Comparison of ENCODE assay signal across 9 mouse cellular contexts in genomic region chrX:51679601-51680427, GRCm38 (mm10). TPM values are rescaled to one million over a fixed set of nuclear protein-coding genes. Genes with fewer than 3 reads are reported as not detected.
A peak's percentile ranks its signal among the peaks of the same experiment; 100 is the strongest.
DNase-seq lines count a peak whose midpoint lies in the region; ATAC-seq and TF ChIP-seq lines count a peak whose summit lies in the region.
"Had no signal": no experiment of that assay in that cellular context is flagged by ENCODE, and none has a peak within 500 bp of the region (broad histone marks: within the 10 kb centered on the region; RNA-seq: fewer than 3 reads in every experiment).

No protein-coding gene starts in this region.

- peak overlapping the region; percentile 48 for H3K4me3 ChIP-seq in lung, embryonic 14.5 days (ENCODE audit: low read depth, low read length)
- peak overlapping the region; percentile 48 for H3K4me3 ChIP-seq in intestine, postnatal 0 days (ENCODE audit: low read depth, low read length)
- H3K4me3 ChIP-seq in neural tube, embryonic 13.5 days = peak overlapping the region; percentile 52

- peak overlapping the region; percentile 52; the same call in 1 of the 2 replicates for H3K9ac ChIP-seq in lung, embryonic 14.5 days
- H3K9ac ChIP-seq in intestine, postnatal 0 days (ENCODE audit: low read depth, low read length) = no peak overlapping the region
- H3K9ac ChIP-seq in neural tube, embryonic 13.5 days = peak overlapping the region; percentile 68

- intact Hi-C loops in gastrocnemius, postnatal 14 days (cut with DNase I; ENCODE audit: low total_unique reads) = no loop called here

- H3K27ac ChIP-seq in lung, embryonic 14.5 days (ENCODE audit: low read depth) = no peak overlapping the region
- no peak overlapping the region for H3K27ac ChIP-seq in intestine, postnatal 0 days (ENCODE audit: low read depth, low read length)
- H3K27ac ChIP-seq in neural tube, embryonic 13.5 days (replicated peaks) = no peak overlapping the region

- no peaks in the 10 kb centered on the region for H3K27me3 ChIP-seq in lung, embryonic 14.5 days (ENCODE audit: insufficient read depth, low read length)
- peaks cover 27% of the 10 kb centered on the region for H3K27me3 ChIP-seq in intestine, postnatal 0 days (replicated peaks; ENCODE audit: control insufficient read depth, insufficient read depth, low read length)
- H3K27me3 ChIP-seq in neural tube, embryonic 13.5 days = peaks cover 31% of the 10 kb centered on the region

- H3K9me3 ChIP-seq in lung, embryonic 14.5 days (ENCODE audit: low read depth, low read length) = no peaks in the 10 kb centered on the region
- H3K9me3 ChIP-seq in intestine, postnatal 0 days (ENCODE audit: control insufficient read depth) = no peaks in the 10 kb centered on the region
- no peaks in the 10 kb centered on the region for H3K9me3 ChIP-seq in neural tube, embryonic 13.5 days

- H3K4me2 ChIP-seq in lung, embryonic 14.5 days = peak overlapping the region; percentile 77
- peak overlapping the region; percentile 74 for H3K4me2 ChIP-seq in intestine, postnatal 0 days (replicated peaks; ENCODE audit: low read depth)
- peak overlapping the region; percentile 77 for H3K4me2 ChIP-seq in neural tube, embryonic 13.5 days

- H3K4me1 ChIP-seq in lung, embryonic 14.5 days (ENCODE audit: insufficient read depth) = no peaks in the 10 kb centered on the region
- H3K4me1 ChIP-seq in intestine, postnatal 0 days (replicated peaks; ENCODE audit: control insufficient read depth, insufficient read depth, low read length) = no peaks in the 10 kb centered on the region
- no peaks in the 10 kb centered on the region for H3K4me1 ChIP-seq in neural tube, embryonic 13.5 days (replicated peaks)

- ATAC-seq in lung, embryonic 14.5 days (ENCODE audit: insufficient read depth) = peak; percentile 52; the same call in 1 of the 2 replicates
- ATAC-seq in intestine, postnatal 0 days = no peak
- ATAC-seq in neural tube, embryonic 13.5 days (ENCODE audit: low read depth) = peak; percentile 67

- no peak for TF ChIP-seq CTCF in lung, embryonic 14.5 days (IDR thresholded peaks at IDR 0.05; ENCODE audit: low read depth)
- TF ChIP-seq CTCF in intestine, postnatal 0 days (IDR thresholded peaks at IDR 0.05; ENCODE audit: low read depth) = no peak

- DNase-seq in lung, embryonic 14.5 days = peak; percentile 59
- no peak for DNase-seq in lung, adult 18-20 months
- peak; percentile 58 for DNase-seq in cerebellum, postnatal 10 days
- DNase-seq in gastrocnemius, postnatal 14 days = peak; percentile 26
- DNase-seq in liver = peak; percentile 4
- no peak for DNase-seq in thymus, adult 18-20 months

- 14% methylated on average over 46 of the region's 46 CpGs for WGBS in lung, embryonic 14.5 days
- 30% methylated on average over 41 of the region's 46 CpGs for WGBS in intestine, postnatal 0 days
- WGBS in neural tube, embryonic 13.5 days = 27% methylated on average over 46 of the region's 46 CpGs

- H3K36me3 ChIP-seq in lung, embryonic 14.5 days (ENCODE audit: insufficient read depth) = no peaks in the 10 kb centered on the region
- H3K36me3 ChIP-seq in intestine, postnatal 0 days (ENCODE audit: control insufficient read depth, insufficient read depth) = no peaks in the 10 kb centered on the region
- no peaks in the 10 kb centered on the region for H3K36me3 ChIP-seq in neural tube, embryonic 13.5 days

RNA-seq across cellular contexts. Expression of gene Hs6st2, which starts 1.8 kb away (rescaled TPM):
- 17.1 and 17.5 TPM in 2 replicates for polyA plus RNA-seq in lung, embryonic 14.5 days (2014; fragmentation: Nextera tagmentation; extraction: Ambion mirVana)
- total RNA-seq in gastrocnemius, postnatal 14 days (2021) = 10 to 100 TPM; 11.7 to 20.9 TPM
- polyA plus RNA-seq in intestine, postnatal 0 days (2015; fragmentation: Nextera tagmentation; extraction: Ambion mirVana) = 0.82 and 0.89 TPM in 2 replicates
- 14.0 and 18.2 TPM in 2 replicates for polyA plus RNA-seq in neural tube, embryonic 13.5 days (2015; fragmentation: Nextera tagmentation; extraction: Ambion mirVana)
- total RNA-seq: MEL had no signal

Comparison
In these comparisons a context has a peak if more than half of its experiments do, and no peak if none do; other contexts are left out.
1. DNase-seq: peak in lung, embryonic 14.5 days (single experiment), cerebellum, postnatal 10 days (2 of 2), gastrocnemius, postnatal 14 days (single experiment) and liver (single experiment); none in lung, adult 18-20 months (0 of 2) and thymus, adult 18-20 months (0 of 2).
2. Peak in every context shown above with its lines, with median percentiles within 50 percentile points of each other: H3K4me2 ChIP-seq and H3K4me3 ChIP-seq.